Mouse (Mus musculus) spleen, adult 2 months (tissue): Measurements from ENCODE around the gene Pde8b.

Source experiments
- CTCF ChIP-seq: fragments of 200-500 bp; IDR thresholded peaks from 2 replicates; pipeline ENCODE4 v1.5.1; 2011; ENCODE audit warnings: mild to moderate bottlenecking, inconsistent platforms; ENCODE audit not compliant: insufficient read depth, insufficient read length, insufficient replicate concordance; ENCODE audit errors: extremely low read depth
- POLR2A ChIP-seq: fragments of 200-500 bp; IDR thresholded peaks from 2 replicates; pipeline ENCODE4 v1.6.1; 2011; ENCODE audit warnings: low read depth, low read length, inconsistent platforms

GRCm38 (mm10) chr13:95243026-95243425 lies 7.1 kb downstream of the Pde8b start:
- TF ChIP-seq POLR2A = no peak
- no peak for TF ChIP-seq CTCF
